Mouse (Mus musculus) T-helper 17 cell (primary cell): ENCODE measurements around the gene Plekhg6.

Source experiments
- in situ Hi-C, 2 experiments: fragments of 300-600 bp; cut with MboI, MseI; formaldehyde crosslinking; loops; 1 replicate in 1 of 2; 2 replicates in 1 of 2; pipeline ENCODE4 v1.15.1; 2025; ENCODE audit warnings: high pct_unique_total_duplicates in 2 of 2

Plekhg6 gene

GRCm38 (mm10) chr6:125333112-125333899 lies 47.3 kb downstream of the Plekhg6 start:
- in situ Hi-C loops = no loop called here

- in situ Hi-C loops = no loop called here
These were observed 49.8 kb downstream of the Plekhg6 start for GRCm38 (mm10) chr6:125330626-125331326.

GRCm38 (mm10) chr6:125328243-125328642 lies 52.4 kb downstream of the Plekhg6 start:
- in situ Hi-C loops = loop anchor here (5.0 to 10.0 kb wide), 2 partner anchors 41 to 927 kb away; partner anchors contain the start of gene Tuba3a (in 1 of the 2)

- in situ Hi-C loops = loop anchor here (5.0 to 10.0 kb wide), 2 partner anchors 38 to 929 kb away; partner anchors contain the start of gene Tuba3a (in 1 of the 2)
These were observed 55.3 kb downstream of the Plekhg6 start for GRCm38 (mm10) chr6:125325337-125325736.

- in situ Hi-C loops = loop anchor here in 1 of 2 experiments (10.0 kb wide), 1 partner anchor 931 kb away; no protein-coding TSS in a partner anchor
These were observed 57.0 kb downstream of the Plekhg6 start for GRCm38 (mm10) chr6:125323547-125323946.

- in situ Hi-C loops = loop anchor here in 1 of 2 experiments (10.0 kb wide), 1 partner anchor 932 kb away; no protein-coding TSS in a partner anchor
These were observed 57.8 kb downstream of the Plekhg6 start for GRCm38 (mm10) chr6:125322794-125323193.

- in situ Hi-C loops = loop anchor here in 1 of 2 experiments (10.0 kb wide), 1 partner anchor 934 kb away; no protein-coding TSS in a partner anchor
These were observed 59.3 kb downstream of the Plekhg6 start for GRCm38 (mm10) chr6:125321114-125321855.

GRCm38 (mm10) chr6:125320323-125320722 lies 60.3 kb downstream of the Plekhg6 start, which contains the start of gene Scnn1a:
Gene Scnn1a, plus strand, starts transcription at chr6:125320659.
- in situ Hi-C loops = loop anchor here in 1 of 2 experiments (10.0 kb wide), 1 partner anchor 934 kb away; no protein-coding TSS in a partner anchor

- in situ Hi-C loops = loop anchor here (5.0 to 10.0 kb wide), 2 partner anchors 47 to 935 kb away; no protein-coding TSS in a partner anchor
These were observed 60.7 kb downstream of the Plekhg6 start for GRCm38 (mm10) chr6:125319919-125320296.

- in situ Hi-C loops = loop anchor here in 1 of 2 experiments (5.0 kb wide), 1 partner anchor 48 kb away; no protein-coding TSS in a partner anchor
These were observed 61.3 kb downstream of the Plekhg6 start for GRCm38 (mm10) chr6:125318981-125319918.

- in situ Hi-C loops = loop anchor here in 1 of 2 experiments (5.0 kb wide), 1 partner anchor 50 kb away; no protein-coding TSS in a partner anchor
These were observed 63.5 kb downstream of the Plekhg6 start for GRCm38 (mm10) chr6:125317077-125317476.

GRCm38 (mm10) chr6:125314746-125315145 lies 65.8 kb downstream of the Plekhg6 start:
- in situ Hi-C loops = loop anchor here in 1 of 2 experiments (5.0 kb wide), 1 partner anchor 53 kb away; no protein-coding TSS in a partner anchor

GRCm38 (mm10) chr6:125314231-125314563 lies 66.4 kb downstream of the Plekhg6 start:
- in situ Hi-C loops = no loop called here

- in situ Hi-C loops = no loop called here
These were observed 66.9 kb downstream of the Plekhg6 start, which contains the start of gene Ltbr for GRCm38 (mm10) chr6:125313546-125314230. Gene Ltbr, minus strand, starts transcription at chr6:125313885.
